Mouse (Mus musculus) hematopoietic stem cell, adult 5-6 weeks (primary cell): ENCODE data around the gene Dnajc1. TPM values are rescaled to one million over a fixed set of nuclear protein-coding genes. Genes with fewer than 3 reads are reported as not detected.

ENCODE experiments used
- ATAC-seq, 2 experiments: fragments of 125-278 bp in 1 of 2; replicated peaks in 1 of 2; 2 replicates each; pipeline ENCODE4 v1.8.0; 2016 to 2017; ENCODE audit warnings: inconsistent platforms in 2 of 2, mild to moderate bottlenecking in 2 of 2, moderate number of reproducible peaks in 2 of 2, low read depth in 1 of 2, moderate TSS enrichment in 1 of 2; ENCODE audit not compliant: low FRiP score in 2 of 2, poor library complexity in 2 of 2, severe bottlenecking in 2 of 2, insufficient read depth in 1 of 2, low TSS enrichment in 1 of 2
- total RNA-seq: library from RNA; stranded (forward); fragments of 172-1452, 232-1000 nt; gene quantifications from 2 replicates; pipeline ENCODE4 v1.2.3, GENCODE M21; 2017

The Dnajc1 gene
- 51.7 and 103 TPM in 2 replicates for total RNA-seq

DNA sequence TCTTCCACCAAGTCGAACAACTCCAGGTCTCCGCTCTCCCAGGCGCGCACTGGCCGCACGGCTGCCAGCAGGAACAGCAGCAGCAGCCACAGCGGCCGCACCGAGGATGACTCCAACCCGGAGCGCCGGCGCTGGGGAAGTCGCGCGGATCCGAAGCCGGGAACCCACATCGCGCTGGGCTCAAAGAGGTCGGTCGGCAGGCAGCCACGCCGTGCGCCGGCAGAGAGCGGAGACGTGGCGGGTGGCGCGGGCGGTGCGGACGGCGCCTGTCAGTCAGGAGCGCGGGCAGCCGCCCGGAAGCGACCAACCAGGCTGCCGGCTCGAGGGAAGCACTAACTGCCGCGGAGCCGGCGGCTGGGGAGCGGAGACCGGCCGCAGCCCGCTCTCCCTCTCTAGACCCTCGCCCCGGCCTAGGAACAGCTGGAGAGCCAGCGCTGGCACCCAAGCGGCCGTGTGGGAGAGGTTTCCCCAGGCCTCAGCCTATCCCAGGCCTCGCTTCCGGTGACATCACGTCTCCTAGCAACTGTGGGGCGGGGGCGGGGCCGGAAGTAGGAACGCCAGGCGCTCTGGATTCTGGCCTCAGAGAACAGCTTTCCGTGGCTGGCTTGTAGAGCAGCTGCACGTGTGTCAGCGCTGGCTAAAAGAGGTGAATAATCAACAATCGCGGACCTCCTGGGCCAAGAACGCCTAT lies at the start of gene Dnajc1:
TSS of gene Dnajc1 (minus strand) at position 500 of the 691 bp plus-strand sequence.
- peak; percentile 98 to 99 for ATAC-seq

DNA sequence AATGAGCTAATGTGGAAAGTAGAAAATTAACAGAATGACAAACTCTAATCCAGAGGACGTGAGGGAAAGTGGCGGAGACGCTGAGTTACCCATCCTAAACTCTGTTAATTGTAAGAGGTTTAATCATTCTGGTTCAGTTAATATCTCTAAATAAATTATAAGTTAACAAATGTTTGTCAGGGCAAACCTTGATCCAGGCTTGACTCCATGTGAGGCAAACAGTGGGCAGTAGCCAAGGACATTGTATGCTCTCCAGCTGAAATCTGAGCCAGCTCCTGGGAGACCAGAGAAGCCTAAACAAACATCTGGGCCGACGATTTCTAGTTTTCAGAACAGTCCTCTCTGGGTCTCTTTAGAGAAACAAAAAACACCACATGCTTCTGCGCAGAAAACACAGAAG lies 49.2 kb upstream of the Dnajc1 start:
- ATAC-seq = no peak

DNA sequence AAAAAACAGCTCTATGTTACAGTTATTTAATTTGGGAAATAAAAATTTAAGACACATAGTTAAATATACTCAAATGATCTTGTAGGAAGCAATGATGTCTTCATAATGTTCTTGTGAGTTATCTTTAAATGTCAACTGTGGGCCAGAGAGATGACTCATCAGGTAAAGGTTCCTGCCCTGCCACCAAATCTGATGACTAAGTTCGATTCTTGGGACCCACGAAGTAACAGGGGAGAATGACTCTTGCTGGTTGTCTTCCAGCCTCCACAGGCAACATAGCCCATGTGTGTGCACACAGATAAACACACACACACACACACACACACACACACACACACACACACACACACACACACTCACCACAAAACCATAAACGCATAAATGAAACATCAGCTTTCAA lies 22.6 kb upstream of the Dnajc1 start:
- ATAC-seq = no peak

- ATAC-seq = no peak
Measured at GRCm38 (mm10) chr2:18403679-18404078, 11.0 kb upstream of the Dnajc1 start.

DNA sequence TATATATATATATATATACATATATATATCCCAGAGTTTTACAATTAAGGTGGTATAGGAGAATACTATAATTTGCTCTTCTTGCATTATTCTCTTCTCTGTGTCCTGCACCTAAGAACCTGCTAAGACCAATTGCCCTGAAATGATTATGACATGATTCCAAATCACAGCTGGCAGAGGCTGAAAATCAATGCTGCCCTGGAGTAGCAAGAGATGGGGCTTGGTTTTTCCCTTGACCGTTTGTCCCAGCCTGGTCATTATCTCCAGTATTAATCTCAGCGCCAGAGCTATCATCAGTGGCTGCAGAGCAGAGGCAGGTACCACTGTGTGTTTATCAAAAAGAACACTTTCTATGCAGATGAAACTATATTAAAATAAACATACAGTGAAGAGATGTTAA lies 9.1 kb upstream of the Dnajc1 start:
- ATAC-seq = no peak

- no peak for ATAC-seq
Measured at GRCm38 (mm10) chr2:18393022-18393519, 441 bp upstream of the Dnajc1 start.

- ATAC-seq = no peak
Measured at GRCm38 (mm10) chr2:18391861-18392260, 769 bp downstream of the Dnajc1 start.

GRCm38 (mm10) chr2:18389631-18390030 lies 3.0 kb downstream of the Dnajc1 start:
- ATAC-seq = no peak

DNA sequence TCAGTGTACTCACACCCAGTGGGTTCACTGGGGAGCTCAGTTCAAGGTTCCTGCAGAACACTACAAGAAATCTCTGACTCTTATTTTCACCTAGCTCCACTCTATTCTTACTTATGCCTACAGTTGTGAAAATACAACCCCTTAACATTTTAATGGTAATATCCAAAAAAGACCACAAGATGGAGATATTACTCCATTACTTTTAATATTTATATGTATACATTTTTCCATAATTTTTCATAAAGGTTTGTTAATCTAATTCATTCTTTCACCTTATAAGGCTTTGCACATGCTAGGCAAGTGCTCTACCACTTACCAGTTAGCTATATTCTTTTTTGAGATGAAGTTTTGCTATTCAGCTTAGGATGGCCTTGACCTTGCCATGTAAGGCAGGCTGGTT lies 11.0 kb downstream of the Dnajc1 start:
- ATAC-seq = no peak

DNA sequence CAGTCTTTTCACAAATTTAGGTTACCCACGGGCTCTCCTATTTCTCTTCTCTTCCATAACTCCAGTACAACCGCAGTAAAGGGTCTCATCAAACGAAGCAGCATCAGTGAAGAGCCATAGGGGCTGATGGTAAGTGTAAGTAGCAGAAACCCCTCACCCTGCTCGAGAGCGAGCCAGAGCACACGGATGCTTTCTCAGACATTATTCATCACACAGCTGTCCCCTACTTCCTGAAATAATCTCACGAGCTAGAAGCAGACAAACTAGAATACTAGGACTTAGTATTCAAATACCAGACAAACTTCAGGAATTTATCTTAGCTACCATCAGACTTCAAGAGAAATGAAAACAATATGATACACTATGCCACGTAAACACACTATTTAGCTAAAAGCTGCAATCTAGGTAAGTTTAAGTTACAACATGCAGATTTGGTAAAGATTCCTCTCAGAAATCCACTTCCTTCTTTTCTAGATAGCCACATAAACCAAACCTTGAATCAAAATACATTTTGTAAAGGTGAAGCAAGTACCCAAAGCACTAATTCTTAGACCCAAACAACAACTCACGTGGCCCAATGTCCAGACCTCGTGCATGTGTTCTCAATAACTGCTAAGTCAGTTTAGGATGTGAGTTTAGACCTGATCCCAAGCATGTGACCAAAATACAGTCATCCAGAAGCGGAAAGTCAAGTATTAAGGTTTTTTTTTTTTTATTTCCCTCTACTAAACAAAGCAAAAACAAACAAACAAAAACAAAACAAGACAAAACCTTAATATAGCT lies 20.0 kb downstream of the Dnajc1 start:
- peak; percentile 22 to 42; a peak in 2 of 4 replicates for ATAC-seq

DNA sequence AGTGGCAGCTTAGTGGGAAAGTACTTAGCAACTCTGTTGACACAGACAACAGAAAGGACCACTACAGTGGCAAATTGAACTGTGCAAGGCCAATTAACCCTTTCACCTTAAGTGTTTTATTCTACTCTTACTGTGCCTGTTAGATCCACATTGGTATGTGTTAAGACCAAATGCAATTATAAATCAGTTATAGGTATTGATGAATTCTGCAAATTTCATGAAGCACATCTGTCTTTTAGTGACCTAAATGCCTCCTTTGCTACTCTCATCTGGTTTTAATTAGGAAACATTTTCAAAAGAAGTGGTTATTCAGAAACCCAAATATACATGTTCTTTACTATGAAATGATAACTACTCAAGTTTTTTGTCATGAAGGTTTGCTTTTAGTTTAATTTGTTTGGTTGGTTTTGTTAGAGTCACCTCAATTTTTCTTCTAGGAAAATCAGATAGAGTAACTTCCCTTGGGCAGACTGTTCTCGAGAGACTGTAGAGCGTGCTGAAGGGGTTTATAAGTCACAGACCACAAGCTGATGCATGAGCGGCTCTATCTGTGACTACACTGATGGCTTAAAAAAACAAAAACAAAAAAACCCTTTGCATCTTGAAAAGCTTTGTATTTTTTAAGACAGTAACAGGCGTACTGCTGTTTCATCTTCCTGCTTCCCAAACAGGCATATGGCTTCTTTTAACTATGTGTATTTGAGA lies 21.7 kb downstream of the Dnajc1 start:
- no peak for ATAC-seq

DNA sequence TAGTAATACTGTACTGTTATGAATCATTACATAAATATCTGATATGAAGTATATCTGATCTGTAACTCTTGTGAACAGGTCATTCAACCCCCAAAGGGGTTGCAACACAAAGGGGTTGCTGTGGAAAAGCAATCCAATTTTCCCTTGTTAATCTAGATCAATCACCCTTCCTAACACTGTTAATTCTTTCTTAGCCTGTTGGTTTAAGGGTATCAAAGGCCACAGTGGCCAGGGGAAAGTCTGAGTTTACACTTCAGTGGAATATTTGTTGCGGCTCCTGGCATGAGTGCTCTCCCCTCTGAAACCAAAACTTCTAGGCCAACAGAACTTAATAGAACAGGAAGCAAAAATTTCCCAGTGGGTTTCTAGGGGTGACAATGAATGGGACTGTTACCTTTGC lies 28.2 kb downstream of the Dnajc1 start:
- no peak for ATAC-seq

DNA sequence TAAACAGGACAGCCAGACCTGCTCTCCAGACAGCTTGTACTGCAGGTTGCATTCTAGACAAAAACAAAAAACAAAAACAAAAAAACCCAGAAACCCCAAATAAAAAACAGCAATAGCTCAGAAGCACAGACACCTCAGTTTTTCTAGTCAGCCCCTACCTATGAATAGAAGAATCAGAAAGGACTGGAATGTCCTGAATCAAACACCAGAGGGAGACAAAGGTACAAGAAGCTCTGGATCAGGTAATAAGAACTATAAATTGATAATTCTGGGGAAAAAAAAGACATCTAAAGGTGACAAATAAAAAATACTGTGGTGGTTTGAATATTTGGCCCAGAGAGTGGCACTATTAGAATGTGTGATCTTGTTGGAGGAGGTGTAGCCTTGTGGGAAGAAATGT lies 37.3 kb downstream of the Dnajc1 start:
- ATAC-seq = no peak

- ATAC-seq = no peak
Measured at GRCm38 (mm10) chr2:18352620-18353019, 40.0 kb downstream of the Dnajc1 start.

GRCm38 (mm10) chr2:18343464-18343863 lies 49.2 kb downstream of the Dnajc1 start:
- peak; percentile 29 to 49; a peak in 3 of 4 replicates for ATAC-seq

GRCm38 (mm10) chr2:18318671-18319070 lies 74.0 kb downstream of the Dnajc1 start:
- ATAC-seq = no peak

DNA sequence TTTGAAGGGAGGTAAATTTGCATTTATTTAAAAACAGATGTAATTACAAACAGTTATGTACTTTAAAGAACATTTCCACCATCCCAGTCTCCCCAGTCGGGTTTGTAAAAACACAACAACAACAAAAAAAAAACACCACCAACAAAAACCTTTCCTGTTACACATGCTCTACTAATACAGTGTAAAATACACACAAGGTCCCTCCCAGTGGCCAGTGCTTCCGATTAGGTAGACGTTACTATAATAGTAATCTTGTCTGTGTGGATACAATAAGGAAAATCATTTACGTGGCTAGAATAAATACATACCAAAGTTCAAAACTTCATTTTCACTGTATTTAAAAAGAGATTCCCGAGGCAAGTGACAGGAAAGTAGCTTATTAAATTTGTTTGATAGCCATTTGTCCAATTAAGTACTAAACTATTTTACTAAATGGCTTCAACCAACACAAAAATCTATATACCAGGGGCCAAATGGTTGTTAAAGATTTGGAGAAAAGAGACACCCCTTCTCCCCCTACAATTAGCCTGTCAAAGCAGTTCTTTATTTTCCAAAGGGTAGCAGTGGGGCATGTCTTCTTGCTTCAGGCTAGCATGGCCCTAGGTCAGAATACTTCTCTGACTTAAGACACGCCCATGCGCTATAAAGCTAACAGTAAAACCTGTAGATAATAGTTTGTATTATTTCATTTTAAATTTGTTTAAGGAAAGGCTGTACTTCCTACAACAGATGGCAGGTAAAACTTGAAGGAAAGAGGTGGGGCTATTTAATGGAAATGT lies 74.9 kb downstream of the Dnajc1 start:
- ATAC-seq = no peak
